Mouse (Mus musculus) liver, embryonic 11.5 days (tissue): ENCODE data around the gene Gm10073. TPM values are rescaled to one million over a fixed set of nuclear protein-coding genes. Genes with fewer than 3 reads are reported as not detected.

Experiments used
- ATAC-seq: fragments of 200-750 bp; cut with Nextera tagmentation; replicated peaks from 2 replicates; pipeline ENCODE4 v1.8.0; 2017; ENCODE audit warnings: moderate number of reproducible peaks, mild to moderate bottlenecking, moderate TSS enrichment, moderate library complexity; ENCODE audit not compliant: low FRiP score
- DNase-seq: peaks from one replicate; pipeline ENCODE4 v3.0.0-alpha.2; 2017; ENCODE audit warnings: low spot score
- H3K27ac ChIP-seq: fragments of 300-500 bp; sonication (generic); 2 replicates; pipeline ENCODE4 v1.5.1; 2014; ENCODE audit warnings: mild to moderate bottlenecking, low read depth, low read length, control low read depth
- H3K27me3 ChIP-seq: fragments of 300-500 bp; sonication (generic); replicated peaks from 2 replicates; pipeline ENCODE4 v1.6.1; 2014; ENCODE audit warnings: low read length, mixed read lengths; ENCODE audit not compliant: control insufficient read depth, insufficient read depth
- H3K36me3 ChIP-seq: fragments of 300-500 bp; sonication (generic); 2 replicates; pipeline ENCODE4 v1.6.1; 2014; ENCODE audit warnings: mild to moderate bottlenecking, low read length, moderate library complexity, mixed read lengths; ENCODE audit not compliant: control insufficient read depth, insufficient read depth
- H3K4me1 ChIP-seq: fragments of 300-500 bp; sonication (generic); replicated peaks from 2 replicates; pipeline ENCODE4 v1.6.1; 2014; ENCODE audit warnings: low read length, mixed read lengths; ENCODE audit not compliant: control insufficient read depth, insufficient read depth
- H3K4me2 ChIP-seq: fragments of 300-500 bp; sonication (generic); 2 replicates; pipeline ENCODE4 v1.6.1; 2014; ENCODE audit warnings: mild to moderate bottlenecking, control low read depth, moderate library complexity
- H3K4me3 ChIP-seq: fragments of 300-500 bp; sonication (generic); 2 replicates; pipeline ENCODE4 v1.5.1; 2014; ENCODE audit warnings: low read depth, low read length, control low read depth
- H3K9ac ChIP-seq: fragments of 300-500 bp; sonication (generic); 2 replicates; pipeline ENCODE4 v1.6.1; 2014; ENCODE audit warnings: low read depth, low read length, control low read depth
- H3K9me3 ChIP-seq: fragments of 300-500 bp; sonication (generic); 2 replicates; pipeline ENCODE4 v1.6.1; 2016; ENCODE audit warnings: low read length, inconsistent platforms, mixed read lengths; ENCODE audit not compliant: control insufficient read depth
- WGBS: fragments of 180-500 bp; shearing (Covaris S2); extraction: QIAGEN DNeasy Blood & Tissue Kit; methylation state at CpG from one replicate; pipeline ENCODE4 v1.1.7; 2014; 5-methylcytosine and 5-hydroxymethylcytosine counted together
- polyA plus RNA-seq: library from polyadenylated mRNA; unstranded; fragments of >200 nt; fragmentation: Nextera tagmentation; extraction: Ambion mirVana; gene quantifications from 2 replicates; pipeline ENCODE4 v1.2.1, GENCODE M21; 2014

Gene Gm10073
- polyA plus RNA-seq, 1 experiment from 2014 or later, result 15.4 TPM

DNA sequence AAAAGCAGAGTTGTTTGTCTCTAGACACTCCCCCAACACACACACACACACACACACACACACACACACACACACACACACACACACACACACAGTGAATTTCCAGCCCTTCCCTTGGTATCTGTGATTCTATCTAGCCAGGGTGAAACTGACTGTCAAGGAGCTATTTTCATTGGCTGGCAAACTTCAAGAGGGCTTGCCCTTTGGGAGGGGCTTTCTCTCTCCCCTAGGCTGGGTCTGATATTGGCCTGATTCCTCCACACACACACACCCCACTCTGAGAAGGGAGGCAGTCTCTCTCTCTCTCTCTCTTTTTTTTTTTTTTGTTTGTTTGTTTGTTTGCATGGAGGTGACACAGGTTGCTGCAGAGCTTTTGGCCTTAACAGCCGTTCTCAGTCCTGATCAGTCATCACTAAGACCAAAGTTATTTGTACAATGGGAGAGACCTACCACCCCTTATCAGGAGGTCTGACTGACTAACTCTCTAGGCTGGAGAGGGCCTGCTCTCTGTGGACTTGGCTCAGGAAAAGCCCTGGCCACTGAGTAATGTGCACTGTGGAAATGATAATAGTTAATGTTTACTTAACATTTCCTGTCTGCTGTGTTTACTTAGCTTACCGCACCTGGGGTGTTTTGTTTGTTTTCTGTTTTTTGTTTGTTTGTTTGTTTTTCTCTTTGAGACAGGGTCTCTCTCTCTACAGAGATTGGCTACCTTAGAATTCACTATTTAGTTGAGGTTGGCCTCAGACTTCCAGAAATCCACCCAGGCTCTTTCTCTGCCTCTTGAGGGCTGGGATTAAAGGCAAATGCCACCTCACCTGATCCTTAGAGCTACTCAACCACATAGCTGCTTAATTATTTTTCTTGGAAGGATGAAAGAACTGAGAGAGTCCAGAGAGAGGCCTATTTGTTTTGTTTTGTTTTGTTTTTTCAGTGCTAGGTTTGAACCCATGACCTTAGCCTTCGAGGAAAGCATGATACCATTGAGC, 15.5 kb upstream of the Gm10073 start:
- Histone ChIP-seq H3K9ac (no peak overlapping the region), H3K27me3 (no peaks in the 10 kb centered on the region), H3K36me3 (no peaks in the 10 kb centered on the region), H3K4me1 (no peaks in the 10 kb centered on the region; the same call in 1 of the 2 replicates), H3K4me3 (no peak overlapping the region), H3K9me3 (no peaks in the 10 kb centered on the region), H3K4me2 (no peak overlapping the region), H3K27ac (no peak overlapping the region)
- DNase-seq (no peak), ATAC-seq (0 out of 2 replicates have a peak, but pooled peaks have one; percentile 43)
- 59% methylated on average over 3 of the region's 3 CpGs for WGBS

GRCm38 (mm10) chr8:106586896-106587295, 13.6 kb upstream of the Gm10073 start:
- H3K4me3 ChIP-seq, result no peak overlapping the region
- WGBS, result 82% methylated on average over 8 of the region's 8 CpGs
- H3K4me2 ChIP-seq, result no peak overlapping the region
- no peaks in the 10 kb centered on the region for H3K36me3 ChIP-seq
- H3K4me1 ChIP-seq, result no peaks in the 10 kb centered on the region; the same call in 1 of the 2 replicates
- no peak overlapping the region for H3K27ac ChIP-seq
- DNase-seq, result no peak
- no peaks in the 10 kb centered on the region; the same call in 1 of the 2 replicates for H3K9me3 ChIP-seq
- H3K9ac ChIP-seq, result no peak overlapping the region
- no peaks in the 10 kb centered on the region for H3K27me3 ChIP-seq
- no peak for ATAC-seq

DNA sequence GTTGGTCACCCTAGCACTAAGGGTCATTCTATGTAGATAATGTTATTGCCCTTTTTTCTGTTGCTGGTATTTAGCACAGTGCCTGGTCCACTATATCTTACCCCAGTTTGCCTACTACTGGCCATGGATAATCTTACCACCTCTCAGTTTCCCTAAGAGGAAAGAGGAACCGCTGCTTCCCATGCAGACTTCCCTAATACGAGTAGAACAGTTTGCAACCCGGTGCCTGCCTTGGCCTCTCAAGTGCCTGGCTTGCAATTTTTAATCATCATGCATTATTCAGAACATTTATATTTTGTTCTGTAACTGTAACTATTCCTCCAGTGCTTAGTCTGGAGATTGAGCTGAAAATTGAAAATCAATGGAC, 12.4 kb upstream of the Gm10073 start:
- H3K9me3 ChIP-seq, result no peaks in the 10 kb centered on the region; the same call in 1 of the 2 replicates
- no peaks in the 10 kb centered on the region for H3K27me3 ChIP-seq
- no peaks in the 10 kb centered on the region for H3K36me3 ChIP-seq
- ATAC-seq (no peak), DNase-seq (no peak)
- WGBS, result 53% methylated on average over 3 of the region's 3 CpGs
- no peaks in the 10 kb centered on the region; the same call in 1 of the 2 replicates for H3K4me1 ChIP-seq
- H3K27ac ChIP-seq, result no peak overlapping the region
- no peak overlapping the region for H3K9ac ChIP-seq
- no peak overlapping the region for H3K4me3 ChIP-seq
- no peak overlapping the region for H3K4me2 ChIP-seq

DNA sequence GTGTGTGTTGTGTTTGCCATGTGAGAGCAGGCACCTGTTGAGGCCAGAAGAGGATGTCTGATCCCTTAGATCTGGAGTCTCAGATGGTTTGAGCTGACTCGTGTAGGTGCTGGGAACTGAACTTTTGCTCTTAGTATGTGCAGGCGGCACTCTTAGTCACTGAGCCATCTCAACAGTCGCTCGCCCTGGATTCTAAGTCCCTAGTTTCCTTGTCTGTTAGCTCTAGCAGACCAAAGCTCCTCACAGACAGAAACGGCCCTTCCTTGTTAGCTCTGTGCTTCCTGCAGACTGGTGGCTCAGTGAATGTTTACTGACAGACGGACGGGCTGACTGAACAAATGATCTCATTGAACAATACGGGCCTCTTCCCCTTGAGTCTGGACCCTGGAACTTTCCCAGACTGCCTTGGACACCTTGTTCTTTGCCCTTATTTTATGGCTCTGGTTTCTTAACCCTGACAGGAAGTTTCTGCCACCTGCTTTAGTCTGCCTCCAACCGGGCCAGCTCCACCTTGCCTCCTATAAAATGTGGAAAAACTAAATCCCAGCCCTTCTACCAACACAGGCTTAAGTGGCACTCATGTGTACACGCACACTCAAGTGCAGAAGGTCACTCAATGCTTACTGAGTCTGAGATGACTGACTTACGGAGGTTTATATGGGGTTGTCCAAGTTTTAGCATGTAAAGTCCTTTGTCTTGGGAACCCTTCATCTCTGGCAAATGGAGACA, 11.8 kb upstream of the Gm10073 start:
- 61% methylated on average over 11 of the region's 11 CpGs for WGBS
- no peak for DNase-seq

DNA sequence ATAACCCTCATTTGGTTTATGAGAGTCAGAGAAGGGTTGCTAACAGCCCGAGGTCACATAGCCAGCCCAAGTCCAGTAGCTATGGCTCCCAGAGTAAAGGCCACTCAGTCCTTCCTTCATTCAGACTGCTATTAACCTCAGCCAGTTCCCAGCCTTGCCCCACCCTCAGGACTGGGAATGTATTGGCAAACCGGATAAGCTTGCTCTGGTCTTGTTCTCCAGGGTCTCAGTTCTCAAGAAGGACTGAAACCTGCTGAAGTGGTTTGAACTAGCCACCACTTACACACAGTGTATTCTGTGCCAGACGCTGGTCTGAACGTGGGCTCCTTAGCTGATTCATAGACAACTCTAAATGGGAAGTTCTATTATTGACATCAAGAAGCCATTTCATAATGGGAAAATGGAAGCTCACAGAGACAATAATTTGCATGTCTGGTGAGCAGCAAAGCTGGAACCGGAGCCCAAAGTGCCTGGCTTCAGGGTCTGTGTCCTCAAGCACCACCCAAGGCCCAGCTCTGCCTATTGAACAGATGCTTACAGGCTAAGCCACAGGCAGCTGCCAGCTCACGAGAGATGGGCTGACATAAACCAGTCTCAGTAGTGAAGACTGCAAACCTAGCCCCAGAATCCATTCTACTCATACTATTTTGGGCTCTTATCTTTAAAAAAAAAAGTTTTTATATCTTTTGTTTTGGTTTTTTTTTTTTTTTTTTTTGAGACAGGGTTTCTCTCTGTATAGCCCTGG, 8.3 kb upstream of the Gm10073 start:
- no peak for DNase-seq
- 67% methylated on average over 6 of the region's 6 CpGs for WGBS
- H3K27ac ChIP-seq, result no peak overlapping the region

More for the DNA sequence above, 11.8 kb upstream of the Gm10073 start:
- Histone ChIP-seq H3K9ac (no peak overlapping the region), H3K27me3 (no peaks in the 10 kb centered on the region), H3K9me3 (no peaks in the 10 kb centered on the region; the same call in 1 of the 2 replicates), H3K27ac (no peak overlapping the region), H3K36me3 (no peaks in the 10 kb centered on the region), H3K4me2 (no peak overlapping the region), H3K4me3 (no peak overlapping the region), H3K4me1 (no peaks in the 10 kb centered on the region; the same call in 1 of the 2 replicates)
- no peak for ATAC-seq

DNA sequence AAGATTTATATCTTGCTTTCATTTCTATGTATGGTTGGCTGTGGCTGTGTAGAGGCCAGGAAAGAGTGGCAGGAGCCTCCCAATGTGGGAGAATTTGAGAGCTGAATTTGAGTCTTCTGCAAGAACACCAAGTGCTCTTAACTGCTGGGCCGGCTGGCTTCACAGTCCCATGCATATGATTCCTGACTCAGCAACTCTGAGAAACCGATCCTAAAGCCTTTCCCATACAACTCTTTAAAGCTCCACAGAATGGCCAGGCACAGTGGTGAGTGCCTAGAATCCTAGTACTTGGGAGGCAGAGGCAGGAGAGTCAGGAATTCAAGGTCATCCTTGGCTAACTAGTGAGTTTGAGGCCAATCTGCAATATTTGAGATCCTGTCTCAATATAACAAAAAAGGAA, 6.2 kb upstream of the Gm10073 start:
- Histone ChIP-seq H3K27ac (no peak overlapping the region), H3K9ac (no peak overlapping the region), H3K36me3 (no peaks in the 10 kb centered on the region), H3K4me1 (no peaks in the 10 kb centered on the region), H3K4me3 (no peak overlapping the region), H3K27me3 (no peaks in the 10 kb centered on the region), H3K9me3 (no peaks in the 10 kb centered on the region; the same call in 1 of the 2 replicates), H3K4me2 (no peak overlapping the region)
- no peak for ATAC-seq
- DNase-seq, result no peak
- 75% methylated on average over 2 of the region's 2 CpGs for WGBS

More for the DNA sequence above, 8.3 kb upstream of the Gm10073 start:
- H3K9ac ChIP-seq, result no peak overlapping the region
- H3K27me3 ChIP-seq, result no peaks in the 10 kb centered on the region
- ATAC-seq, result no peak
- H3K9me3 ChIP-seq, result no peaks in the 10 kb centered on the region; the same call in 1 of the 2 replicates
- H3K4me2 ChIP-seq, result no peak overlapping the region
- no peak overlapping the region for H3K4me3 ChIP-seq
- H3K36me3 ChIP-seq, result no peaks in the 10 kb centered on the region
- H3K4me1 ChIP-seq, result no peaks in the 10 kb centered on the region; the same call in 1 of the 2 replicates

DNA sequence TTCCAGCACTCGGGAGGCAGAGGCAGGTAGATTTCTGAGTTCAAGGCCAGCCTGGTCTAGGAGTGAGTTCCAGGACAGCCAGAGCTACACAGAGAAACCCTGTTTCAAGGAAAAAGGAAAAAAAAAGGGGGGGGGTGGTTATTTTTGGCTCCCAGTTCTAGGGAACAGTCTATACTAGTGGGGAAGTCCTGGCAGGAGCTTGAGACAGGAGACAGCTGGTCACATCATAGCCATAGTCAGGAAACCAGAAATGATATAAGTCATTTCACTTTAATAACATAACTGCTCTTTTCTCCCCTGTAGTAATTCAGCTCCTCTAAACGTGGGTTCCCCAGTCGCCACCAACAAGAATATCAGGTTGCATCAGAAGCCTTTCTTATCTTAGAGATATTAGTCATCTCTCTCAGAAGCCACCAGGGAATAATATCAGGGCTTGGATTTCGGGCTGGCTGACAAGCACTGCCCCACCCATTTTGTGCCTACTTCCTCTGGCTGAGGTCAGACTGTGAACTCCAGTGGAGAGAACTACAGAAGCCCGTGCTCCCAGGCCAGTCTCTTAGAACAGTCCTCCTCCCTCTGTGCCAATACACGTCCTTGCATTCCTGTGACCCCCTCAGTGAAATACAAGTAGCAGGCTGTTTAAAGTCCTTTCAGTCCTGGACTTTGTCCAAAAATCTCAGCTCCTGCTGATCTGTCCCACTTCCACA, 3.7 kb upstream of the Gm10073 start:
- no peak for DNase-seq
- Histone ChIP-seq H3K4me1 (no peaks in the 10 kb centered on the region), H3K4me2 (no peak overlapping the region), H3K36me3 (no peaks in the 10 kb centered on the region), H3K9ac (no peak overlapping the region), H3K27me3 (no peaks in the 10 kb centered on the region), H3K4me3 (no peak overlapping the region), H3K27ac (no peak overlapping the region), H3K9me3 (no peaks in the 10 kb centered on the region)
- 25% methylated on average over 6 of the region's 6 CpGs for WGBS
- no peak for ATAC-seq

GRCm38 (mm10) chr8:106574283-106574682, 1.0 kb upstream of the Gm10073 start:
- 51% methylated on average over 4 of the region's 4 CpGs for WGBS
- no peak for ATAC-seq
- Histone ChIP-seq H3K27ac (no peak overlapping the region), H3K9me3 (no peaks in the 10 kb centered on the region), H3K4me2 (no peak overlapping the region), H3K36me3 (no peaks in the 10 kb centered on the region), H3K4me3 (no peak overlapping the region), H3K27me3 (no peaks in the 10 kb centered on the region), H3K9ac (no peak overlapping the region), H3K4me1 (no peaks in the 10 kb centered on the region)
- no peak for DNase-seq
